Mouse (Mus musculus): ENCODE data around the gene Zfp507. TPM values are rescaled to one million over a fixed set of nuclear protein-coding genes. Genes with fewer than 3 reads are reported as not detected.

Gene Zfp507
- polyA plus RNA-seq, 1 experiment: 30.4 TPM

GRCm38 (mm10) chr7:35830119-35830518, 27.3 kb upstream of the Zfp507 start:
- Histone ChIP-seq H3K9ac (ENCODE audit: low read depth, poor library complexity, severe bottlenecking) (no peak overlapping the region), H3K9me3 (replicated peaks; ENCODE audit: control insufficient read depth, insufficient read depth, low read length, poor library complexity, severe bottlenecking) (peaks cover 3% of the 10 kb centered on the region; the same call in 1 of the 2 replicates), H3K4me1 (ENCODE audit: control insufficient read depth, insufficient read depth, low read length) (no peaks in the 10 kb centered on the region), H3K36me3 (ENCODE audit: control insufficient read depth, insufficient read depth, low read length, poor library complexity, severe bottlenecking) (no peaks in the 10 kb centered on the region), H3K4me3 (ENCODE audit: low read depth, low read length) (no peak overlapping the region), H3K27me3 (ENCODE audit: control insufficient read depth, insufficient read depth, low read length, poor library complexity, severe bottlenecking) (no peaks in the 10 kb centered on the region), H3K27ac (ENCODE audit: insufficient read depth, low read length) (no peak overlapping the region)
- TF ChIP-seq POLR2A (IDR thresholded peaks at IDR 0.05; ENCODE audit: insufficient read depth, low read length): no peak
- no peak for TF ChIP-seq CTCF (IDR thresholded peaks at IDR 0.05; ENCODE audit: low read depth, low read length)
- TF ChIP-seq EP300 (IDR thresholded peaks at IDR 0.05; ENCODE audit: insufficient read depth, low read depth, low read length): no peak

DNA sequence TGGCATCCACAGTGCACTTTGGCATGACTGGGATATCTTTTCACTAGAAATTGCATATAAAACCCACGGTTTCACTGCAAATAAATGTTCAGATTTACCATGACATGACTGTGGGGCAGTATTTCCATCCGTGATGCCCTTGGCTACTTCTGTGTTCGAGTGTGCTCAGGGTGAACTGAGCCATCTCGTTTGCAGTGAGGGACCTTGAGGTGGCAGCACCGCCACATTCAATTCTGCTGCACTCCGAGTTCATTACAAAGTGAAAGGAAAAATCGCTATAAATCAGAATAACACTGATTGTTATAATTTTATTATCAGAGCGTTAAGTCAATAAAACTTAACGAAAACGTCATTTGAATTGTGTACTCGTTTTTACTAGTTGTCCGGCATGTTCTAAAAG, 21.1 kb upstream of the Zfp507 start:
- Histone ChIP-seq H3K9ac (ENCODE audit: low read depth, poor library complexity, severe bottlenecking) (no peak overlapping the region), H3K9me3 (replicated peaks; ENCODE audit: control insufficient read depth, insufficient read depth, low read length, poor library complexity, severe bottlenecking) (no peaks in the 10 kb centered on the region), H3K36me3 (ENCODE audit: control insufficient read depth, insufficient read depth, low read length, poor library complexity, severe bottlenecking) (no peaks in the 10 kb centered on the region), H3K4me3 (ENCODE audit: low read depth, low read length) (no peak overlapping the region), H3K27ac (ENCODE audit: insufficient read depth, low read length) (no peak overlapping the region), H3K4me1 (ENCODE audit: control insufficient read depth, insufficient read depth, low read length) (no peaks in the 10 kb centered on the region), H3K27me3 (ENCODE audit: control insufficient read depth, insufficient read depth, low read length, poor library complexity, severe bottlenecking) (no peaks in the 10 kb centered on the region)
- TF ChIP-seq POLR2A (IDR thresholded peaks at IDR 0.05; ENCODE audit: insufficient read depth, low read length) (no peak), EP300 (IDR thresholded peaks at IDR 0.05; ENCODE audit: insufficient read depth, low read depth, low read length) (no peak), CTCF (IDR thresholded peaks at IDR 0.05; ENCODE audit: low read depth, low read length) (no peak)

DNA sequence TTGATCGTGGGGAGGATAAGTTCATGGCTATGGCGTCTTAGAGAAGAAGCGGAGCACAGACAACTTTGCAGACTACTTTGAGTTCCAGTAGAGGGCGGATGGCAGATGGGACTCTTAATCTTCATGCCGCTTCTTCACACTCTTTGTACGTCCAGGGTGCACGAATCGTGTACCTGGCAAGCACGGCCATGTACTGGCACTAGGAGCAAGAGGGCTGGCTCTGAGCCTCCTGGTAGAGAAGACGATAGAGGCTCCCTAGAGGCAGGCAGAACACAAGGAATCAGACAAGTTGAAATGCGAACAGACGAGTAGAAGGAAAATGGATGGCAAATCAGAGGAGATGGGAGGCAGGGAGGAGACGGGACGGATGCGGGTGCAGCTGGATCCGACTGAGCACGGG, 19.5 kb upstream of the Zfp507 start:
- Histone ChIP-seq H3K27me3 (ENCODE audit: control insufficient read depth, insufficient read depth, low read length, poor library complexity, severe bottlenecking) (no peaks in the 10 kb centered on the region), H3K9me3 (replicated peaks; ENCODE audit: control insufficient read depth, insufficient read depth, low read length, poor library complexity, severe bottlenecking) (no peaks in the 10 kb centered on the region; the same call in 1 of the 2 replicates), H3K27ac (ENCODE audit: insufficient read depth, low read length) (no peak overlapping the region), H3K4me3 (ENCODE audit: low read depth, low read length) (no peak overlapping the region), H3K9ac (ENCODE audit: low read depth, poor library complexity, severe bottlenecking) (no peak overlapping the region), H3K4me1 (ENCODE audit: control insufficient read depth, insufficient read depth, low read length) (no peaks in the 10 kb centered on the region), H3K36me3 (ENCODE audit: control insufficient read depth, insufficient read depth, low read length, poor library complexity, severe bottlenecking) (no peaks in the 10 kb centered on the region)
- TF ChIP-seq POLR2A (IDR thresholded peaks at IDR 0.05; ENCODE audit: insufficient read depth, low read length) (no peak), CTCF (IDR thresholded peaks at IDR 0.05; ENCODE audit: low read depth, low read length) (no peak), EP300 (IDR thresholded peaks at IDR 0.05; ENCODE audit: insufficient read depth, low read depth, low read length) (no peak)

GRCm38 (mm10) chr7:35821357-35821756, 18.6 kb upstream of the Zfp507 start:
- no peak for TF ChIP-seq CTCF (IDR thresholded peaks at IDR 0.05; ENCODE audit: low read depth, low read length)
- TF ChIP-seq POLR2A (IDR thresholded peaks at IDR 0.05; ENCODE audit: insufficient read depth, low read length): no peak
- TF ChIP-seq EP300 (IDR thresholded peaks at IDR 0.05; ENCODE audit: insufficient read depth, low read depth, low read length): no peak
- H3K27ac ChIP-seq (ENCODE audit: insufficient read depth, low read length): no peak overlapping the region
- no peaks in the 10 kb centered on the region for H3K36me3 ChIP-seq (ENCODE audit: control insufficient read depth, insufficient read depth, low read length, poor library complexity, severe bottlenecking)
- H3K27me3 ChIP-seq (ENCODE audit: control insufficient read depth, insufficient read depth, low read length, poor library complexity, severe bottlenecking): no peaks in the 10 kb centered on the region
- H3K4me3 ChIP-seq (ENCODE audit: low read depth, low read length): no peak overlapping the region
- no peak overlapping the region for H3K9ac ChIP-seq (ENCODE audit: low read depth, poor library complexity, severe bottlenecking)
- no peaks in the 10 kb centered on the region for H3K4me1 ChIP-seq (ENCODE audit: control insufficient read depth, insufficient read depth, low read length)
- H3K9me3 ChIP-seq (replicated peaks; ENCODE audit: control insufficient read depth, insufficient read depth, low read length, poor library complexity, severe bottlenecking): no peaks in the 10 kb centered on the region; the same call in 1 of the 2 replicates

- Histone ChIP-seq H3K9me3 (replicated peaks; ENCODE audit: control insufficient read depth, insufficient read depth, low read length, poor library complexity, severe bottlenecking) (no peaks in the 10 kb centered on the region; the same call in 1 of the 2 replicates), H3K9ac (ENCODE audit: low read depth, poor library complexity, severe bottlenecking) (no peak overlapping the region), H3K36me3 (ENCODE audit: control insufficient read depth, insufficient read depth, low read length, poor library complexity, severe bottlenecking) (no peaks in the 10 kb centered on the region), H3K27ac (ENCODE audit: insufficient read depth, low read length) (no peak overlapping the region), H3K4me3 (ENCODE audit: low read depth, low read length) (no peak overlapping the region), H3K4me1 (ENCODE audit: control insufficient read depth, insufficient read depth, low read length) (no peaks in the 10 kb centered on the region), H3K27me3 (ENCODE audit: control insufficient read depth, insufficient read depth, low read length, poor library complexity, severe bottlenecking) (no peaks in the 10 kb centered on the region)
- TF ChIP-seq EP300 (IDR thresholded peaks at IDR 0.05; ENCODE audit: insufficient read depth, low read depth, low read length) (no peak), POLR2A (IDR thresholded peaks at IDR 0.05; ENCODE audit: insufficient read depth, low read length) (no peak), CTCF (IDR thresholded peaks at IDR 0.05; ENCODE audit: low read depth, low read length) (no peak)
Observed at GRCm38 (mm10) chr7:35819486-35819885, 16.7 kb upstream of the Zfp507 start.

GRCm38 (mm10) chr7:35814759-35815551, 12.2 kb upstream of the Zfp507 start:
- H3K4me3 ChIP-seq (ENCODE audit: low read depth, low read length): no peak overlapping the region
- no peaks in the 10 kb centered on the region for H3K27me3 ChIP-seq (ENCODE audit: control insufficient read depth, insufficient read depth, low read length, poor library complexity, severe bottlenecking)
- H3K9me3 ChIP-seq (replicated peaks; ENCODE audit: control insufficient read depth, insufficient read depth, low read length, poor library complexity, severe bottlenecking): no peaks in the 10 kb centered on the region; the same call in 1 of the 2 replicates
- H3K4me1 ChIP-seq (ENCODE audit: control insufficient read depth, insufficient read depth, low read length): no peaks in the 10 kb centered on the region
- no peak overlapping the region for H3K27ac ChIP-seq (ENCODE audit: insufficient read depth, low read length)
- TF ChIP-seq CTCF (IDR thresholded peaks at IDR 0.05; ENCODE audit: low read depth, low read length) (no peak), POLR2A (IDR thresholded peaks at IDR 0.05; ENCODE audit: insufficient read depth, low read length) (no peak), EP300 (IDR thresholded peaks at IDR 0.05; ENCODE audit: insufficient read depth, low read depth, low read length) (no peak)
- H3K9ac ChIP-seq (ENCODE audit: low read depth, poor library complexity, severe bottlenecking): no peak overlapping the region
- no peaks in the 10 kb centered on the region for H3K36me3 ChIP-seq (ENCODE audit: control insufficient read depth, insufficient read depth, low read length, poor library complexity, severe bottlenecking)
